Mouse (Mus musculus) adrenal gland, adult 8-10 months (tissue): Measurements from ENCODE around the gene Pnn. TPM values are rescaled to one million over a fixed set of nuclear protein-coding genes. Genes with fewer than 3 reads are reported as not detected.
"Not testable (repeated sequence)": the region's sequence is repeated elsewhere in the genome, so short reads cannot be mapped to it uniquely, and the experiment has no call there.

Experiments
- DNase-seq: peaks from one replicate; pipeline ENCODE4 v3.0.0; 2022
- total RNA-seq, 4 experiments: library from RNA; stranded (reverse); gene quantifications; 2 replicates each; pipeline ENCODE4 v1.2.4; 2022

Pnn gene
- total RNA-seq, result 10 to 100 TPM; 25.6 to 55.4 (median 43.2) TPM

DNA sequence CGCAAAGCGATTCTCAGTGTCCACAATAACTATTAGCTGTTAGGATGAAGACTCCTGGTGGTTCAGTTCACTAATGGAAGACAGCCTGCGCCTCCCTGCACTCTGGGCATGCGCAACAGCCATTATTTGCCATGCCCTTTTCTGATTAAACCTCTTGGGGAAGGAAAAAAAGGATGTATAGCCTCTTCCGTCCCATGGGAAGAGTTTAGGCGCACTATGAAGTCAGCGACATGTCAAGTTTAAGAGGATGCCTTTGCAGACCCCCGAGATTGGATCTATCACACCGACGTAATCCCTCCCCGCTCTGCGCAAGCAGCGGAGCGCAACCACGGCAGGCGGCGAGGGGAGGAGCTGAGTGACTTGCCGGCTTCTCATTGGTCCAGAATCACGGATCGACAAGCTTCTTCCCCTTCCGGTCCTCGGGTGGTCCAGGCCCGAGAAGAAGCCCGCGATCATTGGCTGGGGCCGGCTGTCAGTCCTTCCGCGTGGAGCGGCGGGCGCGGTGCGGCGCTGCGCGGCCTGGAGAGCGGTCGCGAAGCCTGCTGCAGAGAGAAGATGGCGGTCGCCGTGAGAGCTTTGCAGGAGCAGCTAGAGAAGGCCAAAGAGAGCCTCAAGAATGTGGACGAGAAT is at the start of gene Pnn:
Pnn (plus strand) TSS at position 437 of the 630 bp plus-strand sequence.
- DNase-seq, result peak; percentile 97

DNA sequence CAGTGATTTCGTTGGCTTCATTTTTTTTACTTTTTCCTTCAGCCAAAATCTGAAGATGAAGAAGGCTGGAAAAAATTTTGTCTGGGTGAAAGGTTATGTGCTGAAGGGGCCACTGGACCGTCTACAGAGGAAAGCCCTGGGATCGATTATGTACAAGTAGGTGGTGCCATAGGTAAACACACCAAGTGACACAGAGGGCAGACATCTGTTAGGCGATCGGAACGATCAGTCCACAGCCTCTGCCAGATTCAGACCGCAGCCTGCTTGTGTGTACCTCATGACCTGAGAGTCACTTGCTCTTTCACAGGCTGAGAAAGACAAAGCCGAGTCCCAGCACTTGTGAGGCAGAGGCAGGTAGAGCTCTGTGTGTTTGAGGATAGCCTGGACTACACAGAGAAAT is 48.7 kb upstream of the Pnn start:
- DNase-seq, result no peak

DNA sequence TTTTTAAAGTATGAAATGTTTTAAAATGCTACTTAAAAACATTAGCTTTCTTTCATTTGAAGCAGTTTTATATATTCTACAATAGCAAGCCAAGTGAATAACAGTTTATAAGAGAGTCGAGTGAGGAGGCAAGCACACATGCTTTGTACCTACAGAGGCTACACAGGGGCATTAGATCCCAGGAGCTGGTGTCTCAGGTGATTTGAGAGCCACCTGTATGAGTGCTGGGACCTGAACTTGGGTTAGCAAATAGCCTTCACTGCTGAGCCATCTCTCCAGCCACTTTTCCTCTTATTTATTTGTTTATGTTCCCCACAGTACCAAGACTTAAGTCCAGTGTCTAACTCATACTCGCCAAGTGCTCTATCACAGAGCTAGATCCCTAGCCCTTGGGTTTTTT is 46.8 kb upstream of the Pnn start:
- no peak for DNase-seq

DNA sequence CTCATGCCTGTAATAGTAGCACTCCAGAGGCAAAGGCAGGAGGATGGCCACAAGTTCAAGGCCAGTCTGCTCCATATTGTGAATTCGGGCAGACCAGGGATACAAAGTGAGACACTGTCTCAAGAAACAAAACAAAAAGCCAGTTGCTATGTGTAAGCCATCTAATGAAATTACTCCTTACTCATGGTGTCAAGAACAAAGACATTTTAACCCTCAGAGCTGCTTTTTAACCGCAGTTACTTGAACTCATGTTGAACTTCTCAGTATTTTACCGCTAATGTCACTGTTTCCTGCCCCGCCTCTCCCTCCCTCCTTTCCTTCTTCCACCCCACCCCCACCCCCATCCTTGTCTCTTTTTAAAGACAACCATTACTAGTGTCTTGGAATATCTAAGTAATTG is 45.4 kb upstream of the Pnn start:
- DNase-seq, result no peak

DNA sequence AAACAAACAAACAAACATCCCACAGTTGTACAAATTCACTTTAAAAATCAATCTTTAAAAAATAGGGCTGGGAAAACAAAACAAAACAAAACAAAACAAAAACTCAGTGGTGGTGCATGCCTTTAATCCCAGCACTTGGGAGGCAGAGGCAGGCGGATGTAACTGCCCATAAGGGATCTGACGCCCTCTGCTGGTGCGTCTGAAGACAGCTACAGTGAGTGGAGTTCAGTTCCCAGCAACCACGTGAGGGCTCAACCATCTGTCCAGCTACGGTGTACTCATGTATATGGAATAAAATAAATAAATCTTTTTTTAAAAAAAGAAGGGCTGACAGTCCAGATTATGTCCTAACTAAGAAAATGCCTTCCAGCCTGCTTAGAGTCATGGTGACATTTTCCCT is 34.6 kb upstream of the Pnn start:
- DNase-seq, result no peak

DNA sequence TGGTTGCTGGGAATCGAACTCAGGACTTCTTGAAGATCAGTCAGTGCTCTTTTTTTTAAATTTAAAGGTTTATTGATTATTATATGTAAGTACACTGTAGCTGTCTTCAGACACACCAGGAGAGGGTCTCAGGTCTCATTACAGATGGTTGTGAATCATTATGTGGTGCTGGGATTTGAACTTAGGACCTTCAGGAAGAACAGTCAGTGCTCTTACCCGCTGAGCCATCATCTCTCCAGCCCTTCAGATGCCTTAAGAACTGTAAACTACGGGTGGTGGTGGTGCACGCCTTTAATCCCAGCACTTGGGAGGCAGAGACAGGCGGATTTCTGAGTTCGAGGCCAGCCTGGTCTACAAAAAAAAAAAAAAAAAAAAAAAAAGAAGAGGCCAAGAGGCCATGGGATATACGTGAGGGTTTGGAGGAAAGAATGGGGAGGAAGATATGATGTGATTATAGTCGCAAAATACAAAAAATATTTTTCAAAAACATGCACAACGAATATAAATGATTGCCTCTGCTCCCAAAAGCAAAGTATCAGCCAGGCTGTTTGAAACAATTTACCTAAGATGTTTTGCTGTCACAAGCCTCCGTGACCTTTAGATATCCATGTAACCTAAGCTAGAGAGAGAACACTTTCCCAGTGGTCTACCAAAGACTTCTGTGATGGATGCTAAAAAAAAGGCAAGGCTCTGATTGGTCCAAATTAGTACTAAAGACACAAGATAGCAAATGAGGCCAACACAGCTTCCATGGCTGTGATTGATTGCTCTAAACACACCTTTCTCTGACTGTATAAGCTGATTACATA is 27.3 kb upstream of the Pnn start:
- no peak for DNase-seq

DNA sequence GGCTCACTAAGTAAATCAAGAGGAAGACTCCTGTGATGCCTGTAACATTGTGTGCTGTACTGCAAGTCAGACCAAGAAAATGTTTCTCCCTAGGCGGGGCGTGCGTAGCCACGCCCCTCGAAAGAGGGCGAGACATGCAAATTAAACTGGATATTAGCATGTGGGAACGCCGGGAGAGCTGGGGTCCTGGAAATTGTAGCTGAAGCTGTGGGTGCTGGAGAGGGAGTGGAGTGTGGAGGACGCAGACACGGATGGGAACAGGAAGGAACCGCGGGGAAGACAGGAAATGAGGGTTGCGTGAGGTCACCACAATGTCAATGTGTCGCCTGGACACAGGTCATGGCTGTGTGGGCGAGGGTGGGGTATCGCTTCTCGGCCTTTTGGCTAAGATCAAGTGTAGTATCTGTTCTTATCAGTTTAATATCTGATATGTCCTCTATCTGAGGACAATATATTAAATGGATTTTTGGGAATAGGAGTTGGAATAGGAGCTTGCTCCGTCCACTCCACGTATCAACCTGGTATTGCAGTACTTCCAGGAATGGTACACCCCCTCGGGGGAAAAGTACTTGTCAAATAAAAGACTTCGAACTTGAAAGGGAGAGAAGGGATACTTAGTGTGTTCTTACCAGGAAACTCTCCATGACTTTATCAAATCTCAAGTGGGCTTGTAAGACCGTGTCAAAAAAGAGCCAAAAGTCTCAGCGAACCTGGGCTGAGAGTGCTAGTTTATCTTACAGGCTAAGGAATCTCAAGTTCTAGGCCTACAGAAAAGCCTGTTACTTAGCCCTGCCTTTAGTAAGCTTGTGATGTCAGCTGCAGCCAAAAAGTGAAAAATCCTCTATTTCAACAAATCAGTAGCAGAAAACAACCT is 26.5 kb upstream of the Pnn start:
- DNase-seq, result peak; percentile 29

DNA sequence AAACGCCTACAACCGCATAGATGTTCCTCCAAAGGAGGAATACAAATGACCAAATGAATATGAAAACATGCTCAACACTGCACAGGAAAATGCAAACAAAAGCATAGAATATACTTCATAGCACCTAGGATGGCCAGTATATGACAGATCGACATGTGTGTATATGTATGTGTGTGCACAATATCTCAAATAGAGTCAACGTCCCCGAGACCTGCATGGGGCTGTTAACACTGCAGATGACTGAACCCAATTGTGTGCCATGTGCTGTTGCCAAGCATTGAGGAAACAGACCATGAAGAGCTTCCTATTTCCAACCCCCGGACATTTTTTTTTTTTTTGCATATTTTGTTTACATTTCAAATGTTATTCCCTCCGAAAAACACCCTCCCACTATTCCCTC is 25.8 kb upstream of the Pnn start:
- DNase-seq, result no peak

DNA sequence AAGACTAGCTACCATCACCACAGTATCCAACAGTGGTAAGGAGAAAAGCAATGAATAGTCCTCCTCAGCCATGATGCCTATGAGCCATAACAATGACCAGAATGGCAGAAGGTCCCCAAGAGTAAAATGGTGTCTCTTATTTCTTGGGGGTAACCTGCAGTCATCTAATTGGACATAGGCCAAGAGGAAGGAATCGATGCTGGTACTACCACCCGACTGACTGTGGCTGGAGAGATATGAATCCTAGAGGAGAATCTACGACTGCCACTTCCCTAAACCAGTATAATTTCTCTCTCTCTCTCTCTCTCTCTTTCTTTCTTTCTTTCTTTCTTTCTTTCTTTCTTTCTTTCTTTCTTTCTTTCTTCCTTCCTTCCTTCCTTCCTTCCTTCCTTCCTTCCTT is 14.2 kb upstream of the Pnn start:
- DNase-seq, result no peak

DNA sequence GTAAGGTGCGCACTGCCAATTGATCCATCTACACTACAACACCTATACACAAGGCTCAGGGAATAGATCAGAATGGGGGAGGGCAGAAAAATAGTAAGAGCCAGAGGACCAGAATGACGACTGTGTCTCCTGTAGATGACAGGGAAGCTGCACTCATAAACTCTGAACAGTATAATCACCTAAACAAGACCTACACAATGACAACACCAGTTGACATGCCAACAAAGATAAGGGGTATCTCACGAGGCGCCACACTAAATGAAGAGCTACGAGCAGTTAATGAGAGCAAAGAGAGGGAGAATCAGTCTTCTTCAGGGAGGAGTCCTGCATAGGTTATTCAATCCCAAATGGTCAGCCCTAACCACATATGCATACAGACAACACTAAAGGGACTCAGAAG is 13.5 kb upstream of the Pnn start:
- no peak for DNase-seq

DNA sequence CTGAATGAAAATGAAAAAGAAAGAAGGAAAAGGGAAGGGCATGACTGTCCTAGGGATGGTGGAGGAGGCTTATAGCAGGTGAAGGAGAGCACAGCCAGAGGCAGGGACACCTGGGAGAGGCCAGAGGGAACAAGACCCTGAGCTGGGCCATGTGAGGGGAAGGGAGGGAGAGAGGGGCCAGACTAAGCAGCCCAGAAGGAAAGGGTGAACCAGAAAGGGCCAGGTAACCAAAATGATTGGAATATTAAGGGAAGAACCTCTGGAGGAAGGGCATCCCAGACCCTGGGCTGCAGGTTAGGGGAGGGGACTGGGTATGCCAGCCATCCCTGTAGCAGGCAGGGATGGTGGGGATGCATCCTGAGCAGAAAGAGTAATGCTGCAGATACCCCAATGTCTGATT is 12.7 kb upstream of the Pnn start:
- DNase-seq, result no peak

DNA sequence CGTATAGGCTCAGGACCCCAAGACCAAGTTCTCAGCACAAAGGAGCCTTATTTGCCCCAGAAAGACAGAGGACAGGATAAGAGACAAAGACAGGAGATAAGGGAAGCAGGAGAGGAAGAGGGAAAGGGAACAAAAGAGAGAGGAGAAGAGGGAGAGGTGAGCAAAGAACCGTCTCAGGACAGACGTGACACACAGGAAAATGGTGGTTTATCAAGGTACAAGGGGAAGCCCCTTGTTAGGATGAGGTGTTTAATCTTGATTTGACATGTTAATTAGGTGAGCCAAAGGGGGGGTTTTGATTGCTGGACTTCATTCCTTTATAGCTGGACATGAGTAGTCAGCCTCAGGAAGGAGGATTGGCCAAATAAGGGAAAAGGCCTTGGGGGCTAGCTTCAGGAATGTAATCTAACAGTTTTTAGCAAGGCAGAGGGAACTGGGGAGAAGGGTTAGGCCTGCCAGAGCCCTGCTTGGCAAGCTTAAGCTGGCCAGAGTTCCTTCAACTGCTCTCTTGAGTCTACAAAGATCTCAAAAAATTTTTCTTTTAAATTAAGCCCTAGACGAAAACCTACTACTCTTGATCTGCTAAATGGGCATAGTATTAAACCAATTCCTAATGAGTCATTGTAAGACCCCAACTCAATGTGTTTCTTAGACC is 11.4 kb upstream of the Pnn start:
- DNase-seq, result no peak

DNA sequence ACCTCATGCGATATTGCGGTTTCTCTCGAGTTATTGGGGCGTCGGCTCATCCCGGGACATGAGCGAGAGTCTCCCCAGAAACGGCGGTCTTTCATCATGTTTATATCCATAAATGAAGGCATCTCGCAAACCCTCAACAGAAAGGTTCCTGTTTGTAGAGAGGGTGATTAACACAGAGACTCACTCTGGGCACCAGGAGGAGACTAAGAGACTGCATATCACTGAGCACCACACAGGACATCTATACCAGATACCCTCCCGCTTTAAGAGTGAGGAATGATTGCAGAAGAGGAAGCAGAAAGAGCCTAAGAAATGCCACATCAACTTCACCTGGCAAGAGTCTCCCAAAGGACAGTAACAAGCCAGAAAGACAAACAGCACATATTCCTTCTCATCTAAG is 10.5 kb upstream of the Pnn start:
- no peak for DNase-seq

DNA sequence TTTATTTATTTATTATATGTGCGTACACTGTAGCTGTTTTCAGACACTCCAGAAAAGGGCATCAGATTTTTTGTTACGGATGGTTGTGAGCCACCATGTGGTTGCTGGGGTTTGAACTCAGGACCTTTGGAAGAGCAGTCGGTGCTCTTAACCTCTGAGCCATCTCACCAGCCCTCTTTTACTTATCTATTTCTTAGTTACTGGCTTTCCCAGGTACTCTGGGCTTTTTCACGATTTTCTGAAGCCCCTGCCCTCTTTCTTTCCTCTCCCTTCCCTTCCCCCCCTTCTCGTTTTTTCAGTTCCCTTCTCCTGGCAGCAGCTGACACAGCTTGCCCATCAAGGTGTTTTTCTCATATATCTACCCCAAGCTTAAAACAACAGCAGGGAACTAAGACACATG is 8.4 kb upstream of the Pnn start:
- DNase-seq, result not testable (repeated sequence)

DNA sequence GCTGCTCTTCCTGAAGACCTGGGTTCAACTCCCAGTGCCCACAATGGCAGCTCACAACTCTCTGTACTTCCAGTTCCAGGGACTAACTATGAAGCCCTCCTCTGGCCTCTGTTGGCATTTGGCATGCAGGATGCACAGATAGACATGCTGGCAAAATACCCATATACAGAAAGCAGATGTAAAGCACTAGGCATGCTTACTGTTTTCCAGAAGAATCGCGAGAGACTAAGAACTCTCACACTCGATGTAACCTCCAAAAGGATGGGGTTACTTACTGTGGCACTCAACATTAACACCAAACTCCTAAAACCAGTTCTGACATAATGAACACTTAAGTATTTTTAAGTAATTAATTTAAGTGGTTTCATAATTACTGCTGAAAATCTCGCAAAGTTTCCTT is 6.4 kb upstream of the Pnn start:
- DNase-seq, result no peak

DNA sequence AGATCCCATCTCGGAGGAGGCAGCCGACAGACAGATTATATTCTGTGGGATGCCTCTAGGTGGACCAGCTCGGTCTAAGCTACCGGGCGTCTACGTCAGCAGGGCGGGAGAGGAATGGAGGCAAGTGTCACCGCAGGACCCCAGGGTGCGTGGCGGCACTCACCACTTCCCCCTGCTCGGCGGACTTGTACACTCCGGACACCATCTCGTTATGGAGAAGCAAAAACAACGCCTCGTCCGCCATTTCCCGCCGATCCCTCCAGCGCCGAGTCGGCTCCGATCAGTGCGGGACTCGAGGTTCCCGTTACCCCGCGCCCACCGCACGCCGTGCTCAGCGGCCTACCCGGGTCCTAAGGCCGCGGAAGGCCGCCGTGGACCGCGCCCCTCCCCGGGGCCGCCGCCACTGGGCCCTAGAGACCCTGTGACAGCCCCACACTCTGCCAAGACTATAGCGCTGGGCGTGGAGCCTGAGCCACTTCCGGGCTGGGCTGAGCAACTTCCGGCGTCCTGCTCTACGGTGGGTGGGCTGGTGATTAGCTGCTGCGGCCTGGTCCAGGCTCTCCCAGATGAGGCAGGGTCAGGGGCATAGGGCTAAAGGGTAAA is 5.6 kb upstream of the Pnn start, which contains the start of gene Trappc6b:
Trappc6b (minus strand) TSS at position 480 of the 603 bp plus-strand sequence.
- peak; percentile 63 for DNase-seq

DNA sequence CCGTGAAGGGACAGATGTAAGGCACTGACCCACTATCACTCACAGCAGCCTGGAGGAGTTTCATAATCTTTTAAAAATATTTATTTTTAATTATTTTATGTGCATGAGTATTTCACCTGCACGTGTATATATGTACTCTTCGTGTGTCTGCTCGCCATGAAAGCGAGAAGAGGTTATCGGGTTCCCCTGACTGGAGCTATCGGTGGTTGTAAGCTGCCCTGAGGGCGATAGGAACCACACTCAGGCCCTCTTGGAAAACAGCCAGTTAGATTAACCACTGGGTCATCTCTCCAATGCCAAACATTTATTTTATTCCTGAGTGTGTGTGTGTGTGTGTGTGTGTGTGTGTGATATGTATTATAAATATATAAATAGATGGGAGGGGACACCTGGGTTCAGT is 1.8 kb upstream of the Pnn start:
- no peak for DNase-seq

DNA sequence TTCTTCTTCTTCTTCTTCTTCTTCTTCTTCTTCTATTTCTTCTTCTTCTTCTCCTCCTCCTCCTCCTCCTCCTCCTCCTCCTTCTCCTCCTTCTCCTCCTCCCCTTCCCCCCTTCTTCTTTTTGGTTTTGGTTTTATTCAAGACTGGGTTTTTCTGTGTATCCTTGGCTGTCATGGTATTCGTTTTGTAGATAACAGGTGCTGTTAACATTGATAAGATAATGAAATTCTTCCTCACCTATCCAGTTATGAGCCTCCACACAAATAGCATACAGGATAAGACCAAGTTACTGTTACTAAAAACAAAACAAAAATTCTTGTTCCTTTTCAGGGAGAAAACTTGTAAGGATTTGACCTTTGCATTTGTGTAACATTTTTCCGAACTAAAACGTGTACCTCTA is 908 bp upstream of the Pnn start:
- DNase-seq, result no peak

DNA sequence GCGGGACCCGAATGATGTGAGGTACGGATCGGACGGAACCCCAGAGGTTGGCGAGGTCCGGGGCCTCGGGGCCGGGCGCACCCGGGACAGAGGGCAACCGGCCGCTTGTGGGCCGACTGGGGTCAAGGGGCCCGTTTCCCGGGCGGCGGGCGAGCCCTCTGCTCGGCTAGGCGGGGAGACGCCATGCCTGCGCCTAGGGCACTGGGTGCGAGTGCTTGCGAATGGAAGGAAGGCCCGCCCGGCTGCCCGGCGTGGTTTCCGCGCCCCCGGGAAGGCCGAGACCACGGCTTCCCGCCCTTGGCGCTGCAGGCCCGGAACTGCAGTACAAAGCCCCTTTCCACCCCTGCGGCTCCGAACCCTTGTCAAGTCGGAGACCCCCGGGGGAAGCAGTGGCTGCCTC is 411 bp downstream of the Pnn start:
- DNase-seq, result no peak

DNA sequence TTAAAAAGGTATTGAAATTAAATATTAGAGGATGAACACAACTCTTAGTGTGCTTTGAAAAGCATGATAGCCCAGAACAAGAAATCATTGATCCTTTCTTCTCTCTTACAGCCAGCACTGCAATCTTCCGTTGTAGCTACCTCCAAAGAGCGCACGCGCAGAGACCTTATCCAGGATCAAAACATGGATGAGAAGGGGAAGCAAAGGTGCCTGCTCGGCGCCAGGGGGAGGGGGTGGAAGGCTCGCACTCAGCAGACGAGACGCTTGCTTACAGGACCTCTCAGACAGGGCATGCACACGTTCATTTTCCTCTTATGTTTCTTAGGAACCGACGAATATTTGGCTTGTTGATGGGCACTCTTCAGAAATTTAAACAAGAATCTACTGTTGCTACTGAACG is 2.1 kb downstream of the Pnn start:
- DNase-seq, result no peak

DNA sequence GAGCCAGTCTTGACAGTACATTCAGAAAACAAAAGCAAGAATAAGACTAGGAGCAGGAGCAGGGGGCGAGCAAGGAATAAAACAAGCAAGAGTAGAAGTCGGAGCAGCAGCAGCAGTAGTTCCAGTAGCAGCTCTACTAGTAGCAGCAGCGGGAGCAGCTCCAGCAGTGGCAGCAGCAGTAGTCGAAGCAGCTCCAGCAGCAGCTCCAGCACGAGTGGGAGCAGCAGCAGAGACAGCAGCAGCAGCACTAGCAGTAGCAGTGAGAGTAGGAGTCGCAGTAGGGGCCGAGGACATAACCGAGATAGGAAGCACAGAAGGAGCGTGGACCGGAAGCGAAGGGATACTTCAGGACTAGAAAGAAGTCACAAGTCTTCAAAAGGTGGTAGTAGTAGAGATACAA is 5.6 kb downstream of the Pnn start:
- DNase-seq, result no peak

DNA sequence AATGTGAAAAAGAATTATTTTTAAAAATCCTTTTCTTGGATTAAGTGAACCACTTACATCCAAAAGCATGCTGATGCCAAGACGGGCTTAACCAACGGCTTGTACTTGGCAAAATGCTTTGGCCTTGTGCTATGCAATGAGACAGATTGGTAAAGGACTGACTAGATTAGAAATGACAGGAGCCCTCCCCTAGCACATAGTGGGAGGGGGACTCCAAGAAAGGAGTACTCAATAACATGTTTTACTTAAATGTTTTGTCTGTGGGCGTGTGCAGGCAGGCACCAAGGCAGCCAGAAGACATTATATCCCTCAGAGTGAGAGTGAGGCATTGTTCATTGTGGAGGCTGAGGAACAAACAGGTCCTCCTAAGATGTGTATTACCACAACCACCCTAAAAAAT is 7.4 kb downstream of the Pnn start:
- no peak for DNase-seq
